Mouse (Mus musculus) thymus, adult 2 months (tissue): Measurements from ENCODE around the gene 2410004B18Rik.

Experiments used
- CTCF ChIP-seq: fragments of 200-500 bp; IDR thresholded peaks from 2 replicates; pipeline ENCODE4 v1.5.1; 2012; ENCODE audit warnings: mild to moderate bottlenecking, control low read depth, low read length, moderate library complexity, borderline replicate concordance; ENCODE audit not compliant: control insufficient read depth, poor library complexity, insufficient read depth; ENCODE audit errors: extremely low read depth
- POLR2A ChIP-seq: fragments of 200-500 bp; IDR thresholded peaks from 2 replicates; pipeline ENCODE4 v1.6.1; 2012; ENCODE audit warnings: mild to moderate bottlenecking, low read length, control low read depth, moderate library complexity; ENCODE audit not compliant: control insufficient read depth, poor library complexity, insufficient read depth; ENCODE audit errors: extremely low read depth

GRCm38 (mm10) chr3:145937505-145938404 lies at the start of gene 2410004B18Rik:
- TF ChIP-seq POLR2A (peak; percentile 83), CTCF (peak; percentile 99)
